Mouse (Mus musculus) liver, embryonic 12.5 days (tissue): ENCODE measurements around the gene Pik3r1. TPM values are rescaled to one million over a fixed set of nuclear protein-coding genes. Genes with fewer than 3 reads are reported as not detected.
A peak's percentile ranks its signal among the peaks of the same experiment; 100 is the strongest.

Experiments used
- ATAC-seq: fragments of 200-750 bp; cut with Nextera tagmentation; 2 replicates; pipeline ENCODE4 v1.8.0; 2017; ENCODE audit warnings: moderate number of reproducible peaks, mild to moderate bottlenecking, moderate library complexity
- H3K27ac ChIP-seq: fragments of 300-500 bp; sonication (generic); 2 replicates; pipeline ENCODE4 v1.5.1; 2016; ENCODE audit warnings: mild to moderate bottlenecking
- H3K27me3 ChIP-seq: fragments of 300-500 bp; sonication (generic); replicated peaks from 2 replicates; pipeline ENCODE4 v1.6.1; 2016; ENCODE audit warnings: mild to moderate bottlenecking, moderate library complexity
- H3K36me3 ChIP-seq: fragments of 300-500 bp; sonication (generic); 2 replicates; pipeline ENCODE4 v1.6.1; 2016; ENCODE audit warnings: mild to moderate bottlenecking, moderate library complexity
- H3K4me1 ChIP-seq: fragments of 300-500 bp; sonication (generic); 2 replicates; pipeline ENCODE4 v1.6.1; 2016
- H3K4me2 ChIP-seq: fragments of 300-500 bp; sonication (generic); 2 replicates; pipeline ENCODE4 v1.6.1; 2016; ENCODE audit warnings: mild to moderate bottlenecking, moderate library complexity
- H3K4me3 ChIP-seq: fragments of 300-500 bp; sonication (generic); 2 replicates; pipeline ENCODE4 v1.5.1; 2016; ENCODE audit warnings: mild to moderate bottlenecking, moderate library complexity
- H3K9ac ChIP-seq: fragments of 300-500 bp; sonication (generic); 2 replicates; pipeline ENCODE4 v1.6.1; 2016; ENCODE audit warnings: mild to moderate bottlenecking, moderate library complexity
- H3K9me3 ChIP-seq: fragments of 300-500 bp; sonication (generic); replicated peaks from 2 replicates; pipeline ENCODE4 v1.6.1; 2016; ENCODE audit warnings: mild to moderate bottlenecking, moderate library complexity
- WGBS: fragments of 180-500 bp; shearing (Covaris S2); methylation state at CpG from one replicate; pipeline ENCODE4 v1.1.7; 2016; ENCODE audit not compliant: insufficient replicate concordance; 5-methylcytosine and 5-hydroxymethylcytosine counted together
- polyA plus RNA-seq: library from polyadenylated mRNA; unstranded; fragments of >200 nt; fragmentation: Nextera tagmentation; extraction: Ambion mirVana; gene quantifications from 2 replicates; pipeline ENCODE4 v1.2.1, GENCODE M21; 2016

Pik3r1 gene
- polyA plus RNA-seq: 17.2 and 22.0 TPM in 2 replicates

- peak within 1 kb of the TSS; percentile 89 for H3K27ac ChIP-seq
- H3K9ac ChIP-seq: peak within 1 kb of the TSS; percentile 89
- H3K9me3 ChIP-seq: no peaks in the 10 kb centered on the region
- H3K4me1 ChIP-seq: peaks cover 75% of the 10 kb centered on the region
- ATAC-seq: peak; percentile 96
- peak within 1 kb of the TSS; percentile 97 for H3K4me2 ChIP-seq
- H3K36me3 ChIP-seq: no peaks in the 10 kb centered on the region
- no peaks in the 10 kb centered on the region for H3K27me3 ChIP-seq
- peak within 1 kb of the TSS; percentile 80 for H3K4me3 ChIP-seq
- WGBS: 2% methylated on average over 75 of the region's 76 CpGs
Observed at GRCm38 (mm10) chr13:101767809-101768629, at the start of gene Pik3r1. Gene Pik3r1 (minus strand): TSS chr13:101768217.

DNA sequence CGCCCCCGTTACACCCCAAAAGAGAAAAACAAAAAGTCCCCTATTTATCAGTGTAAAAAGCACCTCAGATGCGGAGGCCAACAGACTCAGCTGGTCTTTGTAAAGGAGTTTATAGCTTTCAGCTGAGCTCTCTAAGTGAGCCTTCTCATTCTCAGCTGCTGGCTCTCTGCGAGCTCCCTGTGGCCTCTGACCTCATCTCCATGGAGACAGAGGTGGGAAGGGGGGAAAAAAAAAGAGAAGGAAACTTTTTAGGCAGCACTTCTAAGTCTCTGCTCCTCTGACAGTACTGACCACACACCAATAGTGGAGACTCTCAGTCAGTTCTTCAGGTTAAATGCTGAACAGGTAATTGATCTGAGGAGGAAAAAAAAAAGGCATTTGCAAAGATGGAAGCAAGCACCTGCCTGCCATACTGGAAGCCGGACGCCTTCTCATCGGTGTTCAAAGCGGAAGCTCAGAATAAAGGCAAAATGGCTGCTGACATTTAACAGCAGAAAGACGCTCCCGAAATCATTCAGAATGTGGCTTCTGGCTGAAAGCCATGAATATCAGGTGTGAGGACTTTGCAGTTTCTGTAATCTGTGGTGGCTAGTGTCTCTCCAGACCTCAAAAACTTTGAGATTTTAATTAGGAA is 45.4 kb upstream of the Pik3r1 start:
- ATAC-seq: no peak
- H3K27me3 ChIP-seq: peaks cover 3% of the 10 kb centered on the region; the same call in 1 of the 2 replicates
- no peak overlapping the region for H3K27ac ChIP-seq
- no peaks in the 10 kb centered on the region for H3K36me3 ChIP-seq
- no peak overlapping the region for H3K4me3 ChIP-seq
- H3K4me2 ChIP-seq: no peak overlapping the region
- H3K9ac ChIP-seq: no peak overlapping the region
- WGBS: 64% methylated on average over 10 of the region's 10 CpGs
- no peaks in the 10 kb centered on the region for H3K9me3 ChIP-seq
- no peaks in the 10 kb centered on the region for H3K4me1 ChIP-seq

GRCm38 (mm10) chr13:101812341-101812740 is 44.3 kb upstream of the Pik3r1 start:
- H3K4me2 ChIP-seq: no peak overlapping the region
- no peak overlapping the region for H3K9ac ChIP-seq
- no peaks in the 10 kb centered on the region for H3K36me3 ChIP-seq
- H3K9me3 ChIP-seq: no peaks in the 10 kb centered on the region
- no peak overlapping the region for H3K4me3 ChIP-seq
- H3K4me1 ChIP-seq: no peaks in the 10 kb centered on the region
- WGBS: 64% methylated on average over 5 of the region's 5 CpGs
- ATAC-seq: no peak
- no peak overlapping the region for H3K27ac ChIP-seq
- peaks cover 3% of the 10 kb centered on the region; the same call in 1 of the 2 replicates for H3K27me3 ChIP-seq

- peaks cover 3% of the 10 kb centered on the region; the same call in 1 of the 2 replicates for H3K27me3 ChIP-seq
- H3K9ac ChIP-seq: no peak overlapping the region
- H3K9me3 ChIP-seq: no peaks in the 10 kb centered on the region
- no peaks in the 10 kb centered on the region for H3K4me1 ChIP-seq
- no peak for ATAC-seq
- no peak overlapping the region for H3K27ac ChIP-seq
- H3K36me3 ChIP-seq: no peaks in the 10 kb centered on the region
- WGBS: 62% methylated on average over 9 of the region's 9 CpGs
- H3K4me3 ChIP-seq: no peak overlapping the region
- no peak overlapping the region for H3K4me2 ChIP-seq
Observed at GRCm38 (mm10) chr13:101811882-101812281, 43.9 kb upstream of the Pik3r1 start.

GRCm38 (mm10) chr13:101810667-101811066 is 42.6 kb upstream of the Pik3r1 start:
- Histone ChIP-seq H3K9ac (no peak overlapping the region), H3K4me3 (no peak overlapping the region), H3K9me3 (no peaks in the 10 kb centered on the region), H3K4me2 (no peak overlapping the region), H3K27ac (no peak overlapping the region), H3K27me3 (peaks cover 3% of the 10 kb centered on the region; the same call in 1 of the 2 replicates), H3K36me3 (no peaks in the 10 kb centered on the region), H3K4me1 (peaks cover under 1% of the 10 kb centered on the region; the same call in 1 of the 2 replicates)
- 67% methylated on average over 7 of the region's 7 CpGs for whole genome bisulfite sequencing
- ATAC-seq: no peak

- Histone ChIP-seq H3K4me3 (no peak overlapping the region), H3K4me2 (no peak overlapping the region), H3K27ac (no peak overlapping the region), H3K9me3 (no peaks in the 10 kb centered on the region), H3K4me1 (peaks cover 5% of the 10 kb centered on the region; the same call in 1 of the 2 replicates), H3K9ac (no peak overlapping the region), H3K27me3 (peaks cover 5% of the 10 kb centered on the region), H3K36me3 (no peaks in the 10 kb centered on the region)
- no peak for ATAC-seq
- 76% methylated on average over 3 of the region's 3 CpGs for WGBS
Observed at GRCm38 (mm10) chr13:101809796-101810195, 41.8 kb upstream of the Pik3r1 start.

- Histone ChIP-seq H3K9me3 (no peaks in the 10 kb centered on the region), H3K9ac (no peak overlapping the region), H3K36me3 (no peaks in the 10 kb centered on the region), H3K4me3 (no peak overlapping the region), H3K27me3 (peaks cover 40% of the 10 kb centered on the region), H3K4me2 (no peak overlapping the region), H3K4me1 (peaks cover 14% of the 10 kb centered on the region; the same call in 1 of the 2 replicates), H3K27ac (no peak overlapping the region)
- 19% methylated on average over 3 of the region's 3 CpGs for WGBS
- ATAC-seq: no peak
Observed at GRCm38 (mm10) chr13:101805559-101806091, 37.6 kb upstream of the Pik3r1 start.

DNA sequence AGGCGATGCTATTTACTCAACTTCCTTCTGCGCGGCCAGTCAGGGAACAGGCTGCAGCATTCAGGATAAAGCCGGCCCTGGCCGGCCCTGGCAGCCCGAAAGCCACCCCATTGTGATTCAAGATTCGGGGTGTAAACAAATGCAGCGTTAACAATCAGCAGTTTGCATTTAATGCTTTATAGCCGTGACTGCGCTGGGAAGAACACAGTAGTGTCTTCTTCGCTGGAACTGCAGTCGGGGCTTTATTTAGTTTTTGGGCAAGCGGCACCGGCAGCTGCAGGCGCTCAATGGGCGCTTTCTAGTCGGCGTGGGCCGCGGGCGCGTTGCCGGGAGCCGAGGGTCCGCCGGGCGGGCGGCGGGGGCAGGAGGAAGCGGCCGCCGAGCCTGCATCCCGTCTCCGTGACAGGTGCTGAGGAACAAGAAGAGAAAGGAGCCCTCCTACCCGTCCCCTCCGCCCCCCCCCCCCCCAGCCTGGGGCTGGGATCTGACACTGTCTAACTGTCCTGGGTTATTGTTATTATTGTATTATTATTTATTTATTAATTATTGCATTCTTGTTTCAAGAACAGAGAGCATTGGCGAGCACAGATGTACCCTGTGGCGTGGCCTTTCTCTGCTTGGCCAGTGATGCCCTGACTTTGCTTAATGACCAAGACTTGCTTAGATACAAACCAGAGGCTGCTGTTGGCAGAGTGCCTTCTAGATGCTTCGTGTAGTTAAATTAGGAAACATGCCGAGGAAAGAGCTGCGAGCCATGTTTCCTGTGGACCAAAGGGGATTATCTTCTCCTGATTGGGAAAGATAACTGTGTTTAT is 33.6 kb upstream of the Pik3r1 start:
- WGBS: 5% methylated on average over 33 of the region's 41 CpGs
- no peaks in the 10 kb centered on the region for H3K36me3 ChIP-seq
- peak overlapping the region; percentile 12; the same call in 1 of the 2 replicates for H3K9ac ChIP-seq
- H3K4me3 ChIP-seq: peak overlapping the region; percentile 42
- peaks cover 22% of the 10 kb centered on the region for H3K4me1 ChIP-seq
- H3K4me2 ChIP-seq: peak overlapping the region; percentile 59
- no peak for ATAC-seq
- no peaks in the 10 kb centered on the region for H3K9me3 ChIP-seq
- H3K27ac ChIP-seq: no peak overlapping the region
- peaks cover 55% of the 10 kb centered on the region for H3K27me3 ChIP-seq

- no peak overlapping the region for H3K27ac ChIP-seq
- H3K27me3 ChIP-seq: peaks cover 55% of the 10 kb centered on the region
- H3K36me3 ChIP-seq: no peaks in the 10 kb centered on the region
- H3K4me2 ChIP-seq: peak overlapping the region; percentile 59
- no peak for ATAC-seq
- H3K9me3 ChIP-seq: no peaks in the 10 kb centered on the region
- H3K4me1 ChIP-seq: peaks cover 22% of the 10 kb centered on the region
- WGBS: 38% methylated on average over 10 of the region's 10 CpGs
- peak overlapping the region; percentile 42 for H3K4me3 ChIP-seq
- H3K9ac ChIP-seq: 0 out of 2 replicates have a peak overlapping the region, but pooled peaks have one; percentile 12
Observed at GRCm38 (mm10) chr13:101800833-101801371, 32.9 kb upstream of the Pik3r1 start.

DNA sequence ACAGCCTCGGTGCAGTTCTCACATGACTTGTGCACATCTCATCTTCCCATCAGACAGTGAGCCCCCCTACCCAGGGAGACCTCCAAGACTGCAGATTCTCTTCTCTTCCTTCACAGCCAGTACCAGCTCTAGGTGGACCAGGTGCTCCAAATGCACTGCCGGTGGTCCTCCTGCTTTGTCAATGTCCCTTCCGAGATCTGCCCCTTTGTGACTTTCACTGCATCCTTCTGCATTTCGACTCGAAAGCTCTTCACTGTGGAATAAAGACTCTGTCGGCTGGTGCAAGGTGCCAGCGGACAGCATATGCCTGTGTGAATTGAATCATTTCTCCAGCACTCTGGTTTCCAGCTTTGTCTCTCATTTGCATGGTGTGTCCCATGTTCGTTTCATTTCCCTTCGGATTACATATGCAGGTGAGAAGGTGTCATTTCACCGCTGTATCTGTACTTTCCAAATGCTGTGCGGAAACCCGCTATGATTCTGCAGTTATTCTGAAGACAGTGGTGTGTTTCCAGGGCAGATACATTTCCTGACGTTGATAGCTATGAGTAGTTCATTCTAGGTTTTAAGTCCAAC is 32.1 kb upstream of the Pik3r1 start:
- WGBS: 72% methylated on average over 13 of the region's 13 CpGs
- no peak overlapping the region for H3K4me3 ChIP-seq
- no peaks in the 10 kb centered on the region for H3K36me3 ChIP-seq
- H3K4me1 ChIP-seq: peaks cover 16% of the 10 kb centered on the region
- H3K9me3 ChIP-seq: no peaks in the 10 kb centered on the region
- peaks cover 55% of the 10 kb centered on the region for H3K27me3 ChIP-seq
- H3K4me2 ChIP-seq: no peak overlapping the region
- no peak overlapping the region for H3K27ac ChIP-seq
- no peak overlapping the region for H3K9ac ChIP-seq
- no peak for ATAC-seq

DNA sequence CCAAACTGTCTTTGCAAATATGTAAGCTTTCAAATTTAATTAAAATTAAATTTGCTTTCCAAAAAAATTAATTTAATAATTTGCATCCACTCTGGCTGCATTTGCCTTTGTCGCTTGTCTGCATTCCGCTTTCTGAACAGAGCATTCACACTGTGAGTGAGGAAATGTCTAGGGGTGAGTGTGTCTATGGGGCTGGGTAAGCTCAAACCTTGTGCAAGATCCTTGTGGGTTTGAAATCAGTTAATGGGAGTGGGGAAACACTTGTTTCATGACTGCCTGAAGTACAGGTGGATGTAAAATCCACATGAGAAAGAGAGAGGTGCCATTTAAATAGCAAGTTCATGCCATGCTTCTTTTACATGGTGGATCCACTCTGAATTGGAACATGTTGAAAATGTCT is 31.3 kb upstream of the Pik3r1 start:
- Histone ChIP-seq H3K27me3 (peaks cover 48% of the 10 kb centered on the region), H3K9me3 (no peaks in the 10 kb centered on the region), H3K4me2 (no peak overlapping the region), H3K4me1 (peaks cover 16% of the 10 kb centered on the region), H3K9ac (no peak overlapping the region), H3K4me3 (no peak overlapping the region), H3K27ac (no peak overlapping the region), H3K36me3 (no peaks in the 10 kb centered on the region)
- ATAC-seq: no peak
- 83% methylated on average over 2 of the region's 2 CpGs for WGBS
